Mouse (Mus musculus): ENCODE measurements around the gene St7. TPM values are rescaled to one million over a fixed set of nuclear protein-coding genes. Genes with fewer than 3 reads are reported as not detected.

St7 gene
- polyA plus RNA-seq, 1 experiment from 2014 or later: 20.0 TPM

DNA sequence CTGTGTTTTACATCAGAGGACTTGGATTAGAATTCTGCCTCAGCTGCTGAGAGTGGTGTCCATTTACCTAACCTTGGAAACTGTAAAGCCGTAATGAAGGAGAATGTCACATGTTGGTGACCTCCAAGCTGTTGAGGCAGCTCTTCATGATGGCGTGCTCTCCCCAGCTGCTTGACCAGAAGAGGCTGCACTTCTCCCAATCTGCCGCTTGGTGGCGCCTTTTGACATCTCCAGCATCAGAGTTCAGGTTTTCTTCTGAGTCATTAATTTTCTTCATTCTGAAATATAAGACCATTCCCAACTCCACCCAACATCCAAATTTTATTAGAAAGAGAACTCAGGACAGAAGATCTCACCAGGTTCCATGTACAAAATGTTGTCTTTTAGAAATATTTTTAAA lies 232.5 kb downstream of the St7 start:
- no peaks in the 10 kb centered on the region for H3K36me3 ChIP-seq (ENCODE audit: control insufficient read depth, insufficient read depth, low read length)
- 0 out of 2 replicates have a peak, but pooled peaks cover 3% of the 10 kb centered on the region for H3K4me1 ChIP-seq (ENCODE audit: control insufficient read depth, insufficient read depth, low read length)
- H3K27me3 ChIP-seq (ENCODE audit: control insufficient read depth, insufficient read depth, low read length): no peaks in the 10 kb centered on the region
- H3K9me3 ChIP-seq (ENCODE audit: control insufficient read depth, low read length): no peaks in the 10 kb centered on the region
- 36% methylated on average over 4 of the region's 4 CpGs for WGBS
- no peak for ATAC-seq (ENCODE audit: insufficient number of reproducible peaks, low FRiP score, low TSS enrichment, low read depth)
- no peak overlapping the region for H3K27ac ChIP-seq (replicated peaks; ENCODE audit: low read depth, low read length)
- no peak overlapping the region for H3K4me3 ChIP-seq (ENCODE audit: low read depth, low read length)
- H3K9ac ChIP-seq (ENCODE audit: low read length): no peak overlapping the region
- peak; percentile 50 for DNase-seq (ENCODE audit: low spot score)
- no peak overlapping the region for H3K4me2 ChIP-seq (ENCODE audit: low read depth, severe bottlenecking)

- H3K9ac ChIP-seq (ENCODE audit: low read length): no peak overlapping the region
- no peaks in the 10 kb centered on the region for H3K27me3 ChIP-seq (ENCODE audit: control insufficient read depth, insufficient read depth, low read length)
- no peaks in the 10 kb centered on the region for H3K36me3 ChIP-seq (ENCODE audit: control insufficient read depth, insufficient read depth, low read length)
- no peak overlapping the region for H3K4me3 ChIP-seq (ENCODE audit: low read depth, low read length)
- no peaks in the 10 kb centered on the region for H3K9me3 ChIP-seq (ENCODE audit: control insufficient read depth, low read length)
- WGBS: 69% methylated on average over 11 of the region's 11 CpGs
- no peak overlapping the region for H3K4me2 ChIP-seq (ENCODE audit: low read depth, severe bottlenecking)
- no peak for DNase-seq (ENCODE audit: low spot score)
- no peak overlapping the region for H3K27ac ChIP-seq (replicated peaks; ENCODE audit: low read depth, low read length)
- ATAC-seq (ENCODE audit: insufficient number of reproducible peaks, low FRiP score, low TSS enrichment, low read depth): no peak
- 0 out of 2 replicates have a peak, but pooled peaks cover 3% of the 10 kb centered on the region for H3K4me1 ChIP-seq (ENCODE audit: control insufficient read depth, insufficient read depth, low read length)
Measured at GRCm38 (mm10) chr6:17927746-17928145, 235.0 kb downstream of the St7 start.

DNA sequence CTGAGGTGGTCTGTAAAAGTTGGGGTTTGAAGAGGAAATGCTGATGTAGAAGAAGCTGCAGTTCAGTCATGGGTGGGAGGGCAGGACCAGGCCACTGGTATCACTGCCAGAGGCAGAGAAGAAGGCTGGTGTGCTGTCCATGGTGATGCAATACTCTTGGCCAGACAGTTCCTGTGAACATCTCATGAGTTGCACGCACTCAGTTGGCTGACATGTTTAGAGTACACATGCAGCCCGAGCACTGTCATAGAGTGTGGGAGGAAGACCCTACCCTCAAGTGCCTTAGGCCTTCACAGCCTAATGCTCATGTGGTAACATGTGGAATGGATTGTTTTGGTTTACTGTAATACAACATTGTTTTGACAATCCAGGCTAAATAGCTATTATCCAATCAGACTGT lies 238.5 kb downstream of the St7 start:
- H3K4me2 ChIP-seq (ENCODE audit: low read depth, severe bottlenecking): no peak overlapping the region
- H3K27me3 ChIP-seq (ENCODE audit: control insufficient read depth, insufficient read depth, low read length): no peaks in the 10 kb centered on the region
- H3K4me3 ChIP-seq (ENCODE audit: low read depth, low read length): no peak overlapping the region
- no peak overlapping the region for H3K27ac ChIP-seq (replicated peaks; ENCODE audit: low read depth, low read length)
- WGBS: 93% methylated on average over 2 of the region's 2 CpGs
- ATAC-seq (ENCODE audit: insufficient number of reproducible peaks, low FRiP score, low TSS enrichment, low read depth) (no peak), DNase-seq (ENCODE audit: low spot score) (peak; percentile 19)
- H3K9ac ChIP-seq (ENCODE audit: low read length): no peak overlapping the region
- no peaks in the 10 kb centered on the region for H3K36me3 ChIP-seq (ENCODE audit: control insufficient read depth, insufficient read depth, low read length)
- no peaks in the 10 kb centered on the region for H3K9me3 ChIP-seq (ENCODE audit: control insufficient read depth, low read length)
- 0 out of 2 replicates have a peak, but pooled peaks cover 3% of the 10 kb centered on the region for H3K4me1 ChIP-seq (ENCODE audit: control insufficient read depth, insufficient read depth, low read length)

GRCm38 (mm10) chr6:17931835-17932234 lies 239.1 kb downstream of the St7 start:
- Histone ChIP-seq H3K9ac (ENCODE audit: low read length) (no peak overlapping the region), H3K4me3 (ENCODE audit: low read depth, low read length) (no peak overlapping the region), H3K4me2 (ENCODE audit: low read depth, severe bottlenecking) (no peak overlapping the region), H3K4me1 (ENCODE audit: control insufficient read depth, insufficient read depth, low read length) (0 out of 2 replicates have a peak, but pooled peaks cover 3% of the 10 kb centered on the region), H3K27me3 (ENCODE audit: control insufficient read depth, insufficient read depth, low read length) (no peaks in the 10 kb centered on the region), H3K27ac (replicated peaks; ENCODE audit: low read depth, low read length) (no peak overlapping the region), H3K36me3 (ENCODE audit: control insufficient read depth, insufficient read depth, low read length) (no peaks in the 10 kb centered on the region), H3K9me3 (ENCODE audit: control insufficient read depth, low read length) (no peaks in the 10 kb centered on the region)
- WGBS: 67% methylated on average over 7 of the region's 7 CpGs
- ATAC-seq (ENCODE audit: insufficient number of reproducible peaks, low FRiP score, low TSS enrichment, low read depth) (no peak), DNase-seq (ENCODE audit: low spot score) (no peak)

DNA sequence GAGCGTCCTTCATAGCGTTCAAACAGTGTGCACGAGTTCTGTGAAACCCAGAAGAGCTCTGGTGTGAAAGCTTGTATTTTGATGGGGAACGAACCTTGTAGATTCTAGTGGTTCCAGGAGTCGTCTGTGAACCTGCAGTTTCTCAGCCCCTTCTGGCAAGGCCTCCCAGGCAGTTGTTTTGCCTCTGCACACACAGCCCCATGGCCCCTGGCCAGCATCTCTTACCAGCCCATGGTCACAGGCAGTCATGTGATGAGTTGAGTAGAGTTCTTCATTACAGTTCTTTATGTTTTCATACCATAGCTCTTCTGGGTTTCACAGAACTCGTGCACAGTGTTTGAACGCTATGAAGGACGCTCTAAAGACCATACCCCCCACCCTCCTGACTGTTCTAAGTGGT lies 240.1 kb downstream of the St7 start:
- Histone ChIP-seq H3K4me3 (ENCODE audit: low read depth, low read length) (no peak overlapping the region), H3K27ac (replicated peaks; ENCODE audit: low read depth, low read length) (no peak overlapping the region), H3K36me3 (ENCODE audit: control insufficient read depth, insufficient read depth, low read length) (no peaks in the 10 kb centered on the region), H3K4me1 (ENCODE audit: control insufficient read depth, insufficient read depth, low read length) (no peaks in the 10 kb centered on the region), H3K27me3 (ENCODE audit: control insufficient read depth, insufficient read depth, low read length) (no peaks in the 10 kb centered on the region), H3K4me2 (ENCODE audit: low read depth, severe bottlenecking) (no peak overlapping the region), H3K9ac (ENCODE audit: low read length) (no peak overlapping the region), H3K9me3 (ENCODE audit: control insufficient read depth, low read length) (no peaks in the 10 kb centered on the region)
- ATAC-seq (ENCODE audit: insufficient number of reproducible peaks, low FRiP score, low TSS enrichment, low read depth) (no peak), DNase-seq (ENCODE audit: low spot score) (no peak)
- 88% methylated on average over 8 of the region's 8 CpGs for WGBS

DNA sequence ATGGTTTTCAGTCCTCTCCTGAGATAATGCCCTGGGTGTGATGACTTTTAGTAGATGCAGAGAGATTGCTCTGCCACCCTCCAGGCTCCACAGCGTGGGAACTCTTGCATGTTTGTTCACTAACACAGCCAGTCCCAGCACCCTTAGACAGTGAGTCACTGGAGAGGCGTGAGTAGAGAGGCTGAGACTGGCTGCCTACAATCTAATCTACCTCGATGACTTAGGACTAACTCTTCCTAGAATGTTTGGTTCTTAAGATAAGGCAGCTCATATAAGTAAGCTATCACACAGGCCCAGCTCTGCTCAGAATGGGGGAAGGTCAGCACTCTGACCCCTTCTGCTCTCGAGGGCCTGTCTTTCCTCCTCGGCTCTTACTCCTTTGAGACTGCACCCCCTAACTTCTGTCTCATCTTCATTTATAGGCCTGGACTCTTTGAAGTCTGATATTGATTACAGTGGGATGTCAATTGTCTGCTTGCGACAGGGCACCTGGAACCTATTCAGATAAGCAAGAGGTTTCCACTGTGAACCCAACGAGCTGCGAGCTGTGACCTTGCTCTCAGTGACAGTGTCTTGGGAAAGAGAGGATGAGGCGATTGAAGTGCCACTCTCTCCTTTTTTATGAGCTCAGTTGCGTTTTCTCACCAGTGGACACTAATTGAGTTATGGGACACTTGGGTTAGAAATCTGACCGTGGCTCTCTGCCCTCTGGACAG lies 246.1 kb downstream of the St7 start:
- ATAC-seq (ENCODE audit: insufficient number of reproducible peaks, low FRiP score, low TSS enrichment, low read depth) (no peak), DNase-seq (ENCODE audit: low spot score) (no peak)
- no peak overlapping the region for H3K27ac ChIP-seq (replicated peaks; ENCODE audit: low read depth, low read length)
- H3K27me3 ChIP-seq (ENCODE audit: control insufficient read depth, insufficient read depth, low read length): no peaks in the 10 kb centered on the region
- H3K36me3 ChIP-seq (ENCODE audit: control insufficient read depth, insufficient read depth, low read length): no peaks in the 10 kb centered on the region
- H3K4me1 ChIP-seq (ENCODE audit: control insufficient read depth, insufficient read depth, low read length): no peaks in the 10 kb centered on the region
- H3K9me3 ChIP-seq (ENCODE audit: control insufficient read depth, low read length): no peaks in the 10 kb centered on the region
- no peak overlapping the region for H3K9ac ChIP-seq (ENCODE audit: low read length)
- no peak overlapping the region for H3K4me2 ChIP-seq (ENCODE audit: low read depth, severe bottlenecking)
- 24% methylated on average over 11 of the region's 11 CpGs for WGBS
- no peak overlapping the region for H3K4me3 ChIP-seq (ENCODE audit: low read depth, low read length)

GRCm38 (mm10) chr6:17941916-17942315 lies 249.2 kb downstream of the St7 start:
- Histone ChIP-seq H3K36me3 (ENCODE audit: control insufficient read depth, insufficient read depth, low read length) (no peaks in the 10 kb centered on the region), H3K9me3 (ENCODE audit: control insufficient read depth, low read length) (no peaks in the 10 kb centered on the region), H3K27ac (replicated peaks; ENCODE audit: low read depth, low read length) (no peak overlapping the region), H3K27me3 (ENCODE audit: control insufficient read depth, insufficient read depth, low read length) (no peaks in the 10 kb centered on the region), H3K4me2 (ENCODE audit: low read depth, severe bottlenecking) (no peak overlapping the region), H3K4me1 (ENCODE audit: control insufficient read depth, insufficient read depth, low read length) (no peaks in the 10 kb centered on the region), H3K9ac (ENCODE audit: low read length) (no peak overlapping the region), H3K4me3 (ENCODE audit: low read depth, low read length) (no peak overlapping the region)
- DNase-seq (ENCODE audit: low spot score) (no peak), ATAC-seq (ENCODE audit: insufficient number of reproducible peaks, low FRiP score, low TSS enrichment, low read depth) (no peak)
- 36% methylated on average over 2 of the region's 2 CpGs for WGBS

DNA sequence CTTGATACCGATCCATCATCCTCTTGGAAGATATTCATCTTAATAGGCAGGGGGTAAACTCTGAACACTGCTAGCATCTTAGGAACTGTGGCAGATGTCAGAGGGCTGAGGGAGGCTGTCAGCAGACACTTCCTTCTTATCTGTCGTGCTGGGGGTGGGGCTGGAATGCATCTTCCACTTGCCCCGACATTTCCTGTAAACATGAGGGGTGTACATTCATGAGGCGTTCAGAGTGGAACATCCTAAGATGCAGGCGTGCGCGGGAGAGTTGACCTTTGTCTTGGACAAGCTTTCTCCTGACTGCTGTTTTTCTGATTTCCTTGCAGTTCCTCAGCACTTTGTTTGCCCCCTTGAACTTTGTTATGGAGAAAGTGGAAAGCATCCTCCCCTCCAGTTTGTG lies 249.6 kb downstream of the St7 start:
- no peaks in the 10 kb centered on the region for H3K36me3 ChIP-seq (ENCODE audit: control insufficient read depth, insufficient read depth, low read length)
- H3K27me3 ChIP-seq (ENCODE audit: control insufficient read depth, insufficient read depth, low read length): no peaks in the 10 kb centered on the region
- WGBS: 39% methylated on average over 7 of the region's 7 CpGs
- no peak overlapping the region for H3K27ac ChIP-seq (replicated peaks; ENCODE audit: low read depth, low read length)
- H3K4me2 ChIP-seq (ENCODE audit: low read depth, severe bottlenecking): no peak overlapping the region
- H3K9ac ChIP-seq (ENCODE audit: low read length): no peak overlapping the region
- ATAC-seq (ENCODE audit: insufficient number of reproducible peaks, low FRiP score, low TSS enrichment, low read depth): no peak
- DNase-seq (ENCODE audit: low spot score): no peak
- no peaks in the 10 kb centered on the region for H3K4me1 ChIP-seq (ENCODE audit: control insufficient read depth, insufficient read depth, low read length)
- no peaks in the 10 kb centered on the region for H3K9me3 ChIP-seq (ENCODE audit: control insufficient read depth, low read length)
- H3K4me3 ChIP-seq (ENCODE audit: low read depth, low read length): no peak overlapping the region

Measured in limb, embryonic 11.5 days (tissue).